Mouse (Mus musculus): ENCODE data around the gene Elk3. TPM values are rescaled to one million over a fixed set of nuclear protein-coding genes. Genes with fewer than 3 reads are reported as not detected.

Elk3 gene
- polyA plus RNA-seq, 1 experiment from 2014 or later, result 4.2 TPM

DNA sequence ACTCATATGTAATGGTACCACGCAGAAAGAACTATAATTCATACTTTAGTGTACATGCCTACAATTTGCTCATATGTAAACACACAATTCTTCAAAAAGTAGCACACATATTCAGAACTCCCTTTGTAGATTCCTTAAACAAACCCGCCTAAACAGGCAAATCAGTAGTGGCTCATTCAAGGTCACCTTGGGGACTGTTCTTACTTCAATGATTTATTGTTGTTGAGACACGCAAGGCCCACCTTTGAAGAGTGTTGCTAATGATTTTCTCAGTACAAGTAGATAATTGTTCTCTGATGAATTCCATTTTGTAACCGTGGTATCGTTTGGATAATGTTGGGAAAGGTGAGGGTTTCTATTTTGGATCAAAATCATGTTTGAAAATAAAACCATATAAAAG, 17.4 kb upstream of the Elk3 start:
- no peak for DNase-seq
- Histone ChIP-seq H3K4me3 (replicated peaks) (no peak overlapping the region), H3K36me3 (no peaks in the 10 kb centered on the region), H3K4me2 (no peak overlapping the region), H3K27ac (no peak overlapping the region), H3K9ac (no peak overlapping the region), H3K27me3 (no peaks in the 10 kb centered on the region), H3K9me3 (replicated peaks) (no peaks in the 10 kb centered on the region), H3K4me1 (replicated peaks) (peaks cover 35% of the 10 kb centered on the region)
- 74% methylated on average over 5 of the region's 5 CpGs for WGBS (ENCODE audit: insufficient replicate concordance)
- ATAC-seq (ENCODE audit: low read depth), result no peak

DNA sequence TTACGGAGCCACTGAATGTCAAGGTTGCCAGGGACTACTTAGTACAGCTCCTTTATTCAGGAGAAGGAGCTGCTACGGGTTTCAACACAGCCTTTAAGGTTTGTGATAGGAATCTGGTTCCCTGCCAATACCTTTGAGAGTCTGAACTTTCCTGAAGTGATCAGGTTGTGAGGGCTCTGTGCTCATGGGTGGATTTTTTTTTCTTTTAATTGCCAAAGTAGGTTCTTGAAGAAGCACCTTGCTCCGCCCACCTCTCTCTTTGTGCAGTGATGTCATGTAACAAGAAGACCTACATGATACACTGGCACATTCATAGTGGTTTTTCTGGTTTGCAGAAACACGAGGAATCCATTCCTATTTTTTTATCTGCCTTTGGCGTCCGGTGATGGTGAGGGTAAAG, 16.3 kb upstream of the Elk3 start:
- 65% methylated on average over 6 of the region's 6 CpGs for WGBS (ENCODE audit: insufficient replicate concordance)
- ATAC-seq (ENCODE audit: low read depth), result no peak

DNA sequence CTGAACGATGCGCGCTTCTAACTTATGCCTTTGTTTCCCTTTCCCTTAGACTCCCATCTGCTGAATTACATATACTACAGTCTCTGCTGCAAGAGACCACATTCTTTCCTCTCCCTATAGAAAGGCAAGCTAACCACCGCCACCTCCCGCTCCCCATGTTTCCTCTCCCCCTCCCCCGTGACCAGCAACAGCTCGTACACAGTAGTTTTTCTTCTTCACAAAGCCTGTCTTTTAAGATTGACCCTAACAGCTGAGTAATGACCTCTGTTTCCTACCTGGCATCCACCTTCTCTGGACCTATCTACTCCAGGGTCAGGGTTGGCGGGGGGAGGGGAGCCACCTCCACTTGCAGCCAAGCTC, 15.8 kb upstream of the Elk3 start:
- Histone ChIP-seq H3K27ac (0 out of 2 replicates have a peak overlapping the region, but pooled peaks have one; percentile 9), H3K4me2 (no peak overlapping the region), H3K4me1 (replicated peaks) (peaks cover 24% of the 10 kb centered on the region), H3K9ac (no peak overlapping the region), H3K36me3 (no peaks in the 10 kb centered on the region), H3K4me3 (replicated peaks) (no peak overlapping the region), H3K9me3 (replicated peaks) (no peaks in the 10 kb centered on the region), H3K27me3 (no peaks in the 10 kb centered on the region)
- 70% methylated on average over 8 of the region's 8 CpGs for WGBS (ENCODE audit: insufficient replicate concordance)
- no peak for ATAC-seq (ENCODE audit: low read depth)
- no peak for DNase-seq

More for the DNA sequence above, 16.3 kb upstream of the Elk3 start:
- H3K27me3 ChIP-seq, result no peaks in the 10 kb centered on the region
- H3K9me3 ChIP-seq (replicated peaks), result no peaks in the 10 kb centered on the region
- no peak overlapping the region for H3K4me3 ChIP-seq (replicated peaks)
- H3K9ac ChIP-seq, result no peak overlapping the region
- no peak for DNase-seq
- no peak overlapping the region for H3K4me2 ChIP-seq
- no peaks in the 10 kb centered on the region for H3K36me3 ChIP-seq
- H3K27ac ChIP-seq, result no peak overlapping the region
- peaks cover 27% of the 10 kb centered on the region for H3K4me1 ChIP-seq (replicated peaks)

DNA sequence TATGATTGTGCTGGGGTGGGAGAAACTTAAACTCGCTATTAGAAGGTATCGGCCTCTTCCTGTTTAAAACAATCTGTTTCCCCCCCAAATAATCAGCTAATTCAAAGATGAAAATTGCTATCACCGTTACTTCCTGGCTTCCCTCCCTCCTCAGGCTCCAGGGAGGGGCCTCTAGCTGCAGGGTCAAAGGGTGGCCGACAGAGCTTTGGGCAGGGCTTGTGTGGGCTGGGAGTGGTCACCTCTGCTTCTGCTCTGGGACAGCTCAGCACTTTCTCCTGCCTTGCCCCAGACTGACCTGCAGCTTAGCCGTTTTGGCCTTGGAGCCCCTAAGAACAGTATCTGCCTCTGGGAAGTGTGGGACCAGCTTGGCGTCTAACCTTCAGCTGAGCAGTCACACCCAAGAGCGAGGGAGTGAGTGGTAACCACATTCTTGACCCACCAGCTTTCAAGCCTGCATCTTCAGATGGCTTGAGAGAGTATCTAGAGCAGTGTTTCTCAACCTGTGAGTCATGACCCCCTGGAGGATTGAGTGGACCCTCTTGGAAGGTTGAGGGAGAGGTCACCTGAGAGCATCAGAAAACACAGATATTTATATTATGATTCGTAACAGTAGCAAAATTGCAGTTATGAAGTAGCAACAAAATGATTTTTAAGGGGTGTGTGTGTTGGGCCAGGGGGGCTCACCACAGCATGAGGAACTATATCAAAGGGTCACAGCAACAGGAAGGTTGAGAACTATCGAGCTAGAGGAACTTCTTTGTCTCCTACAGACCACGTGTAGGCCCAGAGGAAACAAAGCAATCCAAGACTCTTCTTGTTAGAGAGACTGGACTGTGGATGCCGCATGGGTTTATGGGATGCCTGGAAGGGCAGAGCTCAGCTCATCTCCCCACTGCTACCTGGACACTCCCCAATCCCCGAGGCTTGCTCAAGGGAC, 15.1 kb upstream of the Elk3 start:
- no peak overlapping the region for H3K9ac ChIP-seq
- no peak overlapping the region for H3K4me3 ChIP-seq (replicated peaks)
- no peaks in the 10 kb centered on the region for H3K9me3 ChIP-seq (replicated peaks)
- no peak overlapping the region for H3K4me2 ChIP-seq
- H3K27ac ChIP-seq, result peak overlapping the region; percentile 34; the same call in 1 of the 2 replicates
- H3K4me1 ChIP-seq (replicated peaks), result peaks cover 24% of the 10 kb centered on the region
- DNase-seq (no peak), ATAC-seq (ENCODE audit: low read depth) (peak; percentile 74; the same call in 1 of the 2 replicates)
- H3K27me3 ChIP-seq, result no peaks in the 10 kb centered on the region
- 26% methylated on average over 12 of the region's 12 CpGs for WGBS (ENCODE audit: insufficient replicate concordance)
- H3K36me3 ChIP-seq, result no peaks in the 10 kb centered on the region

DNA sequence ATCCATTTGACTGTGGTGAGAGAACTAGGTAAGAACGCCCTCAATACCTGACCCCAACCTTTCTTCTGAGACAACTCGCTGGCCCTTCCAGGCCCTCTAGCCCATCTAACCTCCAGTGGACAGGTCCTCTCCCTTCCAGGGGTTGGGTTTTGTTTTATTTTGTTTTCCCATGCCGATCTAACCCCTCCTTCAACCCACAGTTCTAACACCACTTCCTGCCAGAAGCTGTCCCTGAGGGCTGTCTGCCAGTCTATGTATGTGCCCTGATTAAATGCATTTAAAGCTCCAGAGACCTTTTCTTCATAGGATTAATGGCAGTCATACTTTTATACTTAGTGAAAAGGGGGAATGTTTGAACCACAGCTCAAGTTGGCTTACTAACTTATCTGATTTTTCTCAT, 14.4 kb upstream of the Elk3 start:
- Histone ChIP-seq H3K27me3 (no peaks in the 10 kb centered on the region), H3K9me3 (replicated peaks) (no peaks in the 10 kb centered on the region), H3K4me2 (no peak overlapping the region), H3K4me1 (replicated peaks) (peaks cover 24% of the 10 kb centered on the region), H3K36me3 (no peaks in the 10 kb centered on the region), H3K4me3 (replicated peaks) (no peak overlapping the region), H3K9ac (no peak overlapping the region), H3K27ac (no peak overlapping the region)
- ATAC-seq (ENCODE audit: low read depth) (no peak), DNase-seq (no peak)
- WGBS (ENCODE audit: insufficient replicate concordance), result 38% methylated on average over 3 of the region's 3 CpGs

DNA sequence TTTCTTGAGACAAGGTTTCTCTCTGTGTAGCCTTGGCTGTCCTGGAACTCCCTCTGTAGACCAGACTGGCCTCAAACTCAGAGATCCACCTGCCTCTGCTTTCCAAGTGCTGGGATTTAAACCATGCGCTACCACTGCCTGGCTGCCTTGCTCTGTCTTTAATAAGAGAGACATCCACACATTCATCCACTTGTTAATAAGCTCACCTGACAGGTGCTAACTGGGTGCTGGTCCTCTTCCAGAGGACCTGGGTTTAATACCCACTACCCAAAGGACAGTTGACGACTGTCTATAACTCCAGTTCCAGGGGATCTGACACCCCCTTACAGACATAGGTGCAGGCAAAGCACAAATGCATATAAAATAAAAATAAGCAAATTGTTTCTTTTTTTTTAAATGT, 13.5 kb upstream of the Elk3 start:
- H3K27ac ChIP-seq, result no peak overlapping the region
- WGBS (ENCODE audit: insufficient replicate concordance), result 87% methylated on average over 2 of the region's 2 CpGs
- no peaks in the 10 kb centered on the region for H3K27me3 ChIP-seq
- no peaks in the 10 kb centered on the region for H3K9me3 ChIP-seq (replicated peaks)
- ATAC-seq (ENCODE audit: low read depth) (no peak), DNase-seq (no peak)
- no peak overlapping the region for H3K4me2 ChIP-seq
- H3K9ac ChIP-seq, result no peak overlapping the region
- peaks cover 24% of the 10 kb centered on the region for H3K4me1 ChIP-seq (replicated peaks)
- no peaks in the 10 kb centered on the region for H3K36me3 ChIP-seq
- no peak overlapping the region for H3K4me3 ChIP-seq (replicated peaks)

DNA sequence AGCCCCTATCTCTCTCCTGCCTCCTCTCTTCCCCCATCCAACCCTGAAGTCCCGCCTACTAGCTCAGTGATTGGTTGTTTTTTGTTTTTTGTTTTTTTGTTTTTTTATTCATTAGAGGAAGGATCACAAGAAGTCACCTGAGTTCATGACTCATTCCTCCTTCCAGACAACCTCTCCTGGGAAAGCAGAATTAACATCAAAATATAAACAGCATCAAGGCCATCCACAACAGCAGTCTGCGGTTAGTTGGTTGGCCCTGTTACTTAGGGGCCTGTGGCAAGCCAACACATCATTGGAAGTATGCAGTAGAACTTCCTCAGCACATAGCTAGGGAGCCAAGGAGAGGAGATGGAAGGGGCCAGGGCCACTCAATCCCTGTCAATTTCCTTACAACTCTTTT, 12.7 kb upstream of the Elk3 start:
- 76% methylated on average over 2 of the region's 2 CpGs for WGBS (ENCODE audit: insufficient replicate concordance)
- Histone ChIP-seq H3K9me3 (replicated peaks) (no peaks in the 10 kb centered on the region), H3K4me2 (no peak overlapping the region), H3K9ac (no peak overlapping the region), H3K4me3 (replicated peaks) (no peak overlapping the region), H3K27ac (no peak overlapping the region), H3K27me3 (no peaks in the 10 kb centered on the region), H3K4me1 (replicated peaks) (peaks cover 24% of the 10 kb centered on the region), H3K36me3 (no peaks in the 10 kb centered on the region)
- no peak for ATAC-seq (ENCODE audit: low read depth)
- DNase-seq, result no peak

DNA sequence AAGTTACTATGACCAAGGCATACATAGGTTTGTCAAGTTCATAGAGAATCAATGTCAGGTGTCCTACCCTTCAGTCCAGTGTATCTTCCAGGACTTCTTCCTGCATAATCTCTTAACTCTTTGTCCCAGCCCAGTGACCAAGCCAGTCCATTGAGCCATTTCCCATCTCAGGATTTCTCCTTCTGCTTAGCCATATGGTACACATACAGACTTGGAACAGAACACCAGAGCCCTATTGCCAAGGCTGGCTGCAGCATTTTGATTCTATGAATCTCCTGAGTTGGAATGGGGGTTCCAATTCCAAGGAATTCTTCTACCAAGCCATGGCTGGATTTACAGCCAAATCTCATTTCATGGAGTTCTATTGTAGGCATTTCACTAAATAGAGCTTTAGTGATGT, 10.8 kb upstream of the Elk3 start:
- no peak overlapping the region for H3K9ac ChIP-seq
- DNase-seq (no peak), ATAC-seq (ENCODE audit: low read depth) (no peak)
- no peaks in the 10 kb centered on the region for H3K36me3 ChIP-seq
- H3K27ac ChIP-seq, result no peak overlapping the region
- H3K4me1 ChIP-seq (replicated peaks), result peaks cover 18% of the 10 kb centered on the region
- no peaks in the 10 kb centered on the region for H3K9me3 ChIP-seq (replicated peaks)
- no peaks in the 10 kb centered on the region for H3K27me3 ChIP-seq
- H3K4me3 ChIP-seq (replicated peaks), result no peak overlapping the region
- H3K4me2 ChIP-seq, result no peak overlapping the region

DNA sequence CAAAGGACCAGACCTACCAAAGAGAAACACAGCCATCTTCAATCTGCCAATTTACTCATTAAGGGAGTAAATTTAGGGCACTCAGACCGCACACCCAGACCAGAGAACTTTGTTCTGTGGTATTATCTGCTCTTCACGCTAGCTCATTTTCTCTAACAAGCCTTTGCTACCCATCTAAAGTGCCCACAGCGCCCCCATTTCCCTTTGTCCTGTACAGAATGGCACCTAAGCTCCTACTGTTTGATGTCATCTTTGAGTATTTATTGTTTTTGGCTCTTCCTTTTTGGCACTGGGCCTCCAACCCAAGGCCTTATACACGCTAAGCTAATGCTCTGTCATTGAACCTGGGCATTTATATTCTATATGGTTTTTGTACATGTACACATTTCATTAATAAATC, 9.2 kb upstream of the Elk3 start:
- Histone ChIP-seq H3K4me3 (replicated peaks) (no peak overlapping the region), H3K9ac (no peak overlapping the region), H3K4me2 (no peak overlapping the region), H3K27me3 (no peaks in the 10 kb centered on the region), H3K4me1 (replicated peaks) (0 out of 2 replicates have a peak, but pooled peaks cover 2% of the 10 kb centered on the region), H3K9me3 (replicated peaks) (no peaks in the 10 kb centered on the region), H3K27ac (no peak overlapping the region), H3K36me3 (no peaks in the 10 kb centered on the region)
- ATAC-seq (ENCODE audit: low read depth), result no peak
- 59% methylated on average over 4 of the region's 4 CpGs for WGBS (ENCODE audit: insufficient replicate concordance)
- DNase-seq, result no peak

DNA sequence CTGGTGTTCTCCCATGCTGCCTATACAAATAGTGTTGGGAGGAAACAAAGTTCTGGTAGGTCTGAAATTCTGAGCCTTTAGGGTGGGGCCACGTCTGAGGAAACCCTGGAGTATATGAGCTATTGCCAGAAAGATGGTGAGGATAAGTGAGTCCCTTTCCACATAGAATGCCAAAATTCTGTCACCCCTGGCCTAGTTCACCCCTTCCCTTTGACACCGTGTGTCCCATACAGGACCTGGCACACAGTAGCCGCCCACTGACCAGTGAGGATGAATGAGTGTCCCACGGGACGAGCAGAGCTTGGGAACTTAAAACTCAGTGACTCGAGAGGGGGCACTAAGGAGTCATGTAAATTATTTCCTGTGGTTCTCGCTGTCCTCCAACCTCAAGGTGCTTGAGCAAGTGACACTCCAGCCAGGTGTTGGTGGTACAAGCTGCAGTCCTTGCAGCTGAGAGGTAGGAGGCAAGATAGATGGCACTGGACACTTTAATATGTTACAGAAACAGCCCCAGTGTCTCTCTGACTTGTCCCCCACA, 8.7 kb upstream of the Elk3 start:
- H3K4me3 ChIP-seq (replicated peaks), result no peak overlapping the region
- H3K27ac ChIP-seq, result no peak overlapping the region
- DNase-seq (no peak), ATAC-seq (ENCODE audit: low read depth) (no peak)
- WGBS (ENCODE audit: insufficient replicate concordance), result 55% methylated on average over 7 of the region's 7 CpGs
- no peaks in the 10 kb centered on the region for H3K4me1 ChIP-seq (replicated peaks)
- H3K27me3 ChIP-seq, result no peaks in the 10 kb centered on the region
- no peaks in the 10 kb centered on the region for H3K36me3 ChIP-seq
- H3K9me3 ChIP-seq (replicated peaks), result no peaks in the 10 kb centered on the region
- no peak overlapping the region for H3K9ac ChIP-seq
- no peak overlapping the region for H3K4me2 ChIP-seq

DNA sequence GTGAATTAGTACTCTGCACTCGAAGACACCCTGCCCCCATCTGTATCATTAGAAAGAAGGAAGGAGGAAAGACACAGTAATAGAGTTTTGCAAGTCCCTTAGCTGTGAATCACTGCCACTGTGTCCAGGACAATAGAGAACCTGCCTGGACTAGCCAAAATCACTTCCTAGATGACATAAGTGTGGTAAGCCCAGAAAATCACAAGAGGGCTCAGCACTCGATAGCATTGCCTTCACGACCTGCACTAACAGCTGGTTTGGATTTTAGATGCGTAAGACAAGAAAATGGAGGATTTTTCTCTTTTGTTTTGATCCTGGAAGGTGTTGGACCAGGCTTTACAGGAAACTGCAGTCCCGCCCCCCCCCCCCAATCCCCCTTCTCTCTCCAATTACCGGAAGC, 6.0 kb upstream of the Elk3 start:
- H3K4me1 ChIP-seq (replicated peaks), result no peaks in the 10 kb centered on the region
- H3K4me2 ChIP-seq, result no peak overlapping the region
- H3K36me3 ChIP-seq, result no peaks in the 10 kb centered on the region
- peaks cover 10% of the 10 kb centered on the region for H3K27me3 ChIP-seq
- H3K4me3 ChIP-seq (replicated peaks), result no peak overlapping the region
- ATAC-seq (ENCODE audit: low read depth) (no peak), DNase-seq (no peak)
- 27% methylated on average over 6 of the region's 6 CpGs for WGBS (ENCODE audit: insufficient replicate concordance)
- no peaks in the 10 kb centered on the region for H3K9me3 ChIP-seq (replicated peaks)
- no peak overlapping the region for H3K27ac ChIP-seq
- no peak overlapping the region for H3K9ac ChIP-seq

DNA sequence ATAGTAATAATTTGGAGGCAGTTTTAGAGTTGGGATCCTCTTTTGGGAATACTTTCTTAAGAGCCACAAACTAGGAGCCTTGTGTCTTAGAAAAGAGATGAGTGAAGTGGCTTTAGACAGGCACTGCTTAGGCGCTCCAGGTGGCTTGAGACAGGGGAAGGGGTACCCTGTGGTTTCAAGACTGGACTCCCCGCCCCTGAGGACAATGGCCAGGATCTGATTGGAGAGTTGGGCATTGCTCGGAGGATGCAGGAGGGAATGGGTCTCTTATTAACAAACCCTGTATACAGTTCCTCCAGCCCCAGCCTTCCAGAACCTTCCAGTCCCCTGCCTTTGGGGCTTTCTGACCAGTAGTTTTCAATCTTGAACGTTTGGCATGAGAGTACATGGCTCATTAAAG, 641 bp upstream of the Elk3 start:
- H3K36me3 ChIP-seq, result no peaks in the 10 kb centered on the region
- peaks cover 50% of the 10 kb centered on the region for H3K27me3 ChIP-seq
- no peak for ATAC-seq (ENCODE audit: low read depth)
- 0 out of 2 replicates have a peak overlapping the region, but pooled peaks have one; percentile 73 for H3K4me2 ChIP-seq
- no peak overlapping the region for H3K9ac ChIP-seq
- H3K9me3 ChIP-seq (replicated peaks), result no peaks in the 10 kb centered on the region
- 11% methylated on average over 4 of the region's 4 CpGs for WGBS (ENCODE audit: insufficient replicate concordance)
- peaks cover 9% of the 10 kb centered on the region for H3K4me1 ChIP-seq (replicated peaks)
- DNase-seq, result no peak
- peak overlapping the region; percentile 62 for H3K4me3 ChIP-seq (replicated peaks)
- H3K27ac ChIP-seq, result no peak overlapping the region
